Comparison of ENCODE assay signal across 29 mouse cellular contexts in the genomic region with DNA sequence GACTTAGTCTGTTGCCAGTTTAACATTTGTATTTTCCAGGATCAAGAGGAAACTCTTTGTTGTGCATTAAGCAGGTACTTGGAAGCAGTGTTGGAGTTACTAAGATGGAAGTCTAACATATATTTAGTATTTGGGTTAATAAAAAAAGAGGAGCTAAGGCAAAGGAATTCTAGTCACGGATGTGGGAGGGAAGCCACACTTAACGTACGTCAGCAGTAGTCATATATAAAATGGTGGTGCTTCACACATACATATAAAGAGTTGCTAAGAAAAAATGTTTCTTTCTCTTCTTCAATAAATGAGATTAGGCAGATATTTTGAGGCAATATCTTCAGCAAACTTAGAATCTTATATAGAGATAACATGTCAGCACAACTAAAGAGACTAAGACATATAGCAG.
"Had no signal": no experiment of that assay in that cellular context is flagged by ENCODE, and none has a peak within 500 bp of the region (broad histone marks: within the 10 kb centered on the region; RNA-seq: fewer than 3 reads in every experiment).

No protein-coding gene starts in this region.

- H3K27me3 ChIP-seq: embryonic facial prominence, embryonic 12.5 days; embryonic facial prominence, embryonic 13.5 days; embryonic facial prominence, embryonic 15.5 days; forebrain, embryonic 12.5 days; forebrain, embryonic 13.5 days; forebrain, embryonic 15.5 days had no signal

- H3K4me3 ChIP-seq: embryonic facial prominence, embryonic 10.5 days; embryonic facial prominence, embryonic 12.5 days; embryonic facial prominence, embryonic 13.5 days; embryonic facial prominence, embryonic 15.5 days; erythroblast, embryonic 14.5 days; forebrain, embryonic 10.5 days; forebrain, embryonic 12.5 days; forebrain, embryonic 13.5 days; forebrain, embryonic 15.5 days; gastrocnemius, adult 2 months; heart, adult 2 months had no signal

- ATAC-seq: forebrain, embryonic 13.5 days; forebrain, embryonic 14.5 days; forebrain, embryonic 15.5 days; forebrain, embryonic 16.5 days; forebrain, postnatal 0 days had no signal

- H3K4me2 ChIP-seq: embryonic facial prominence, embryonic 12.5 days; embryonic facial prominence, embryonic 13.5 days; embryonic facial prominence, embryonic 15.5 days; forebrain, embryonic 12.5 days; forebrain, embryonic 13.5 days; forebrain, embryonic 15.5 days had no signal

- DNase-seq: cerebellum, adult 2 months; cerebellum, adult 8-10 months; cerebellum, adult 9-10 months; cerebellum, adult 9-11 months; cerebellum, postnatal 10 days; cerebellum, postnatal 14 days; cerebellum, postnatal 25 days; cerebellum, postnatal 36 days; embryo, embryonic 11 days; forebrain, postnatal 0 days; gastrocnemius, adult 2 months; gastrocnemius, postnatal 10 days; gastrocnemius, postnatal 14 days; gastrocnemius, postnatal 25 days; gastrocnemius, postnatal 36 days; heart, adult 11 months; heart, adult 18-20 months; heart, adult 2 months had no signal

- H3K9ac ChIP-seq: embryonic facial prominence, embryonic 12.5 days; embryonic facial prominence, embryonic 13.5 days; embryonic facial prominence, embryonic 15.5 days; forebrain, embryonic 12.5 days; forebrain, embryonic 13.5 days; forebrain, embryonic 15.5 days; forebrain, postnatal 0 days had no signal

- H3K27ac ChIP-seq: embryonic facial prominence, embryonic 10.5 days; embryonic facial prominence, embryonic 12.5 days; embryonic facial prominence, embryonic 13.5 days; embryonic facial prominence, embryonic 15.5 days; forebrain, embryonic 10.5 days; forebrain, embryonic 12.5 days; forebrain, embryonic 13.5 days; forebrain, embryonic 15.5 days; gastrocnemius, adult 2 months; heart, adult 2 months had no signal

- H3K4me1 ChIP-seq: embryonic facial prominence, embryonic 10.5 days; embryonic facial prominence, embryonic 12.5 days; embryonic facial prominence, embryonic 13.5 days; embryonic facial prominence, embryonic 15.5 days; forebrain, embryonic 10.5 days; forebrain, embryonic 12.5 days; forebrain, embryonic 13.5 days; forebrain, embryonic 15.5 days had no signal

- H3K36me3 ChIP-seq: embryonic facial prominence, embryonic 10.5 days; embryonic facial prominence, embryonic 12.5 days; embryonic facial prominence, embryonic 13.5 days; embryonic facial prominence, embryonic 15.5 days; forebrain, embryonic 10.5 days; forebrain, embryonic 12.5 days; forebrain, embryonic 15.5 days had no signal

- H3K9me3 ChIP-seq: embryonic facial prominence, embryonic 10.5 days; embryonic facial prominence, embryonic 12.5 days; embryonic facial prominence, embryonic 13.5 days; embryonic facial prominence, embryonic 15.5 days; forebrain, embryonic 10.5 days; forebrain, embryonic 12.5 days; forebrain, embryonic 13.5 days; forebrain, embryonic 15.5 days had no signal
